Mouse (Mus musculus) splenic B cell, adult 2 months (primary cell): ENCODE data around the gene Aldh4a1.

Experiments
- DNase-seq: peaks from one replicate; pipeline ENCODE4 v3.0.0-alpha.2; 2011; ENCODE audit warnings: low read depth, low spot score
- H3K27me3 ChIP-seq: 2 replicates; pipeline ENCODE4 v1.6.1; 2012; ENCODE audit warnings: mild to moderate bottlenecking, low read length, moderate library complexity, mixed read lengths; ENCODE audit not compliant: control insufficient read depth, poor library complexity, insufficient read depth, severe bottlenecking
- H3K36me3 ChIP-seq: 2 replicates; pipeline ENCODE4 v1.6.1; 2012; ENCODE audit warnings: mild to moderate bottlenecking, low read length, moderate library complexity, mixed read lengths; ENCODE audit not compliant: control insufficient read depth, poor library complexity, insufficient read depth, severe bottlenecking

Aldh4a1 gene

DNA sequence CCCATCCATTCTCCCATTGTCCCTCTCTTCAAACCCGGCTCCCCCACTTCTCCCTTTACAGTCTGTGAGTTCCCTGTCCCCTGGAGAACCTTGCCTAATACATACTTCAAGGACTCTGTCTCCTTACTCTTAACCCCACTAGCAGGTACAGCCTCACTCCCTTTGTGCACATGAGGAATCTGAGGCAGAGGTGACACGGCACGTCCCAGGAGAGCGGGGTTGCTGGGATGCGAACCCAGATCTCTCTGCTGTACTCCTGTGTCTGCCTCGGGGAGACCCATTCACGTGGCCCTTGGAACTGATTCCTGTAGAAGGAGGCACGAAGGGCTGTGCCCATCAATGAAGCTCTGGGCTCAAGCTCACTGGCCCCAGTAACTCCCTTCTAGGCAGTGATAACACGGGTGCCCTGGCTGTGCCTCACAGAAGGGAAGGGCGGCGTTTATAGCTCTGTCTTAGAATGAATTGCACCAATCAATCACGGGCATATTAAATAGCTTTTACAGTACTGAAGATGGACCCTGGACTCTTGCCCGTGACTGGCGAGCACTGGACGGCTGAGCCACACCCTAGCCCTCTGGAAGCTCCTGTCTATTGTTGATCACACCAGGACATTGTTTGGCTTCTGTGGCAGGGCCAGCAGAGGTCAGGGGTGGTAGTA is 27.5 kb downstream of the Aldh4a1 start:
- DNase-seq = no peak
- no peaks in the 10 kb centered on the region; the same call in 1 of the 2 replicates for H3K36me3 ChIP-seq
- H3K27me3 ChIP-seq = no peaks in the 10 kb centered on the region

DNA sequence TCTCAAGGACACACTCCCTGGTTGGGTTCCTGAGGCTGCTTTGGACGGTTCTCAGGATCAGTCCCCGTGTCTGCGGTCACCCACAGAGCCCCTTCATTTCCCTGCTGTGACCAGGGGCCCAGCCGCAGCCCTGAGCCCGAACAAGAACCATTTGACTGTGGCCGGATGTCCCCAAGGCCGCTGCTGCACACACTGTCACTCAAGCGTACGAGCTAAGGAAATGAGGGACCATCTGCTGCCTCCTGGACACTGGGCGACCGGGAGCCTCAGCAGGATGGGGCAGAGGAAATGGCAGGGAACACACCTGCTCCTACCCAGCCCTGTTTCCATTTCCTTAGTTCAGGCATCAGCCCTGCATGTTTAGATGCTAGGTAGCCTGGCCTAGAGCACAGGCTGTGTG is 28.2 kb downstream of the Aldh4a1 start:
- no peaks in the 10 kb centered on the region for H3K27me3 ChIP-seq
- no peak for DNase-seq
- no peaks in the 10 kb centered on the region; the same call in 1 of the 2 replicates for H3K36me3 ChIP-seq

DNA sequence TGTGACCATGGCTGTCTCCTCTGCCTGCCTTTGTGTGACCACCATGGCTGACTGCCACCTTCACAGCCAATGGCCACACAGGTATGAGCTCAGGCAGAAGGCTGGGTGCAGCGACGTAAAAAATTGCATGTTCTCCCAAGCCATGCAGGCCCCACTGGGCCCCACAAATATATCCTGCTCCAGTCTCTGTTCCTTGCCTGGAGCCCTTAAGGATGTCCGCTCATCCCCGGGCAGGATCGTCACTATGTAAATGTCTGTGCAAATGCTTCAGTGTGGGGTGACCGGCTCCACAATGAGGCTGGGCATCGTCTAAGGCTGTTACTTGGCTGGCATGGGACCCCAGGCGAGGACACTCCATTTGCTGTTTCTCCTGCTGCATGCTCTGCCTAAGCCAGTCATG is 30.6 kb downstream of the Aldh4a1 start, which contains the start of gene Tas1r2:
Gene Tas1r2, plus strand, starts transcription at position 301 of the 400 bp plus-strand sequence.
- no peak for DNase-seq
- Histone ChIP-seq H3K27me3 (no peaks in the 10 kb centered on the region), H3K36me3 (no peaks in the 10 kb centered on the region; the same call in 1 of the 2 replicates)

DNA sequence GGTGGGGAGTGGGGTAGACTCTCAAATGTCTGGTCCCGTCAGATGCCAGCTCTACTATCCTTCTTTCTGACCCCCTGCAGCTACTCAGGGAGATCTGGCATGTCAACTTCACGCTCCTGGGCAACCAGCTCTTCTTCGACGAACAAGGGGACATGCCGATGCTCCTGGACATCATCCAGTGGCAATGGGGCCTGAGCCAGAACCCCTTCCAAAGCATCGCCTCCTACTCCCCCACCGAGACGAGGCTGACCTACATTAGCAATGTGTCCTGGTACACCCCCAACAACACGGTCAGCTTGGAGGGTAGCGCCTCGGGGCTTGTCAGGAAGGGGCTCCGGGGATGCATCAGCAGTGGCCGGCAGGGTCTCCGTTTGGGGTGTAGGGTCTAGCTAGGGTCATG is 39.2 kb downstream of the Aldh4a1 start:
- no peaks in the 10 kb centered on the region for H3K36me3 ChIP-seq
- DNase-seq = no peak
- no peaks in the 10 kb centered on the region for H3K27me3 ChIP-seq

DNA sequence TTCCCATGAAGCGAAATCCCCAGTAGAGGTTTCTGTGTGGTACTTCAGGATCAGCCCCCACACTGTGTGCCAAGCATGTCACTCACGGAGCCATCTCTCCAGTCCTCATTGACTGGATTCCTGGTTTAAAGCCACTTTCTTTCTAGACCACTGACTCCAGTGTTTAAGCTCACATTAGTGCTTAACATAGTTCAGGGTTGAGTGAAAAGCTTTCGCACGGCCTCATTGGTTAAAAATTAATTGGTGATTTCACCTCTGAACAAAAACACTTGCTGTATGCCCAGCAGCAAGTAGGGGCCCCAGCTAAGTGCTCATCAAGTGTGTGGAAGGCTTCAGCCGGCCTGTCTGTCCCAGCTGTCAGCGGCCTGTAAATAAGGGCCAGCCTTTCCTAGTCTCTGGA is 45.0 kb downstream of the Aldh4a1 start:
- H3K27me3 ChIP-seq = no peaks in the 10 kb centered on the region
- H3K36me3 ChIP-seq = no peaks in the 10 kb centered on the region
- DNase-seq = no peak

DNA sequence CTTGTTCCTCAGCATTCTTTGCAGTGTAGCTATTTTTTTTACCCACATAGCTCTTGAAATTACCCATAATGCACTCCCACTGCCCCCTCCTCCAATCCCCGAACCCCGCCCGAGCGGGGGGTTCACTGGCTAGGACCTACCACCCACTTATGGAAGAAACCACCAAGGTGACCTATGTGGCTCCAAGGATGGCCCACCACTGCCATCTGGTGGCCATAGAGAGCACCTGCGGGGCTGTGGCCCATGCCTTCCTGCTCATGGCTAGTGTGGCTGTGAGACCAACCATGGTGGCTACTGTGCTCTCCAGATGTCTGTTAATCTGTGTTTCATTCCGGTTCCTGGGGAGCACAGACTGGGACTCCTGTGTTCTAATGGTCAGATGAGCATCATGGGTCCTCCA is 47.2 kb downstream of the Aldh4a1 start:
- Histone ChIP-seq H3K36me3 (no peaks in the 10 kb centered on the region), H3K27me3 (no peaks in the 10 kb centered on the region)
- peak; percentile 76 for DNase-seq

DNA sequence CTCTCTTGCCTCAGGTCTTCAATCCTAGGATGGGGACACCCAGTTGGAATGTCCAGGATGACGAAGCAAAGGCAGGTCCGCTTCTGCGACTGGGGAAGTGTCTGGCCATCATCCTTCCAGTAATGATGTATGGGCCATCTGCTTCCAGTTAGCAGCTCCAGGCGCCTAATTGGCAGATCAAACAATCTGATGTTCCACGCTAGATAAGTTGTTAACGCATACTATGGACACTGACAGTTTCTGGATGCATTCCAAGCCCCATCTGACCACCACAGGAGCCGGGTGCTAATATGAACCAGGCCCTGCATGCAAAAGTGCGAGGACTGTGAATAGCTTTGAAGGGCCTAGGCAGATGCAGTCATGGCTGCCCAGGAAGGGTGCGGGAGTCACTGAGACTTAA is 53.0 kb downstream of the Aldh4a1 start:
- H3K27me3 ChIP-seq = no peaks in the 10 kb centered on the region
- no peak for DNase-seq
- no peaks in the 10 kb centered on the region for H3K36me3 ChIP-seq

DNA sequence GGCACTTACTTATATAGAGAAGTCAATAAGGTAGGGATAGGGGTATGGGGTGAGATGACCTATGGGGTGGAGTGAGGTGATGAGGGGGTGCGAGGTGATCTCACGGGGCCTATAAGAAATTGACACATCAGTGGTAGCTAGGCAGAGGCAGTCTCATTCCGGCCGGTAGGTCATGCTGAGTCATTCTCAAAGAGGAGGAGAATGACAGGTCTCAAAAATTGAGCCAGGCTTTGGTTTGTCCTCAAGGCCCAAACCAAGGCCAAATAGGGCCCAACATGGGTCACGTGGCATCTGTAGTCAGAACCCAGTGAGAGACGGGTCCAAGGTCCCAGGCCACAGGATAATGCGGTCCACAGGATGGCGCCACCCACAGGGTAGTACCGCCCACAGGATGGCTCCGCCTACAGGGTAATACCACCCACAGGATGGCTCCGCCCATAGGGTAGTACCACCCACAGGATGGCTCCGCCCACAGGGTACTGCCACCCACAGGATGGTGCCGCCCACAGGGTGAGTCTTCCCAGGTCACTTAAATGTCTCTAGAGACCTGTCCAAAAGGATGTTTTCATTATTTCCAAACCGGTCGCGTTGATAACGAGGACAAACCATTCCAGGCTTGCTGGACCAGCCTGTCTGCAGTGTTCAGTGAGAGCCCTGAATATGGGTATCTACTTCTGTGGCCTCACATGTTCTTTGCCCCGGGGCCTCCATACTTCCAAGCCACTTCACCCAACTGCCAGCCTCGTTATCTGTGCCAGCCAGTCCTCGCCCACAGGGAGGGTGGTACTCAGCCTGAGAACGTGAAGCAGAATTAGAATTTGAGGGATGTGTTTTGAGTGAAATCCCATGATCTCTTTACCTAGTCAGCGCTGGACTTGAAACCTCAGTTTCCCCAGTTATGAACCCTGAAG is 61.3 kb downstream of the Aldh4a1 start:
- Histone ChIP-seq H3K36me3 (no peaks in the 10 kb centered on the region), H3K27me3 (no peaks in the 10 kb centered on the region)
- DNase-seq = peak; percentile 7

DNA sequence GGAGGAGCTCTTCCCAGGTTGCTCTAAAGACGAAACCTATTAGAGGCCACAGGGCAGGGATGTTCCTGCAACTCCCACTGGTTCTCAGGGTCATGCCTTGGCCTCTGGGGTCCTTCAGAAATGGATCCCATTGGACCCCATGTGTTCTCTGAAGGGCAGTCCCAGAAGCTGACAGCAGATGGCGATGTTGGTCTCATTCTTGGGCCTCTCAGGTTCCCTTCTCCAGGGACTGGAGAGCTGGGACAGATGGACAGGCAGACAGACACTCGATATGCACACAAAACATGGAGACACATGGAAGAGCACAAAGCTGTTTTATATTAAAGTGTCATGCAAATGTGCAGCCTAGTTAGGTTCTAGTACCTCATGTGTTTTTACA is 62.0 kb downstream of the Aldh4a1 start:
- peak; percentile 72 for DNase-seq
- H3K27me3 ChIP-seq = no peaks in the 10 kb centered on the region
- no peaks in the 10 kb centered on the region for H3K36me3 ChIP-seq

DNA sequence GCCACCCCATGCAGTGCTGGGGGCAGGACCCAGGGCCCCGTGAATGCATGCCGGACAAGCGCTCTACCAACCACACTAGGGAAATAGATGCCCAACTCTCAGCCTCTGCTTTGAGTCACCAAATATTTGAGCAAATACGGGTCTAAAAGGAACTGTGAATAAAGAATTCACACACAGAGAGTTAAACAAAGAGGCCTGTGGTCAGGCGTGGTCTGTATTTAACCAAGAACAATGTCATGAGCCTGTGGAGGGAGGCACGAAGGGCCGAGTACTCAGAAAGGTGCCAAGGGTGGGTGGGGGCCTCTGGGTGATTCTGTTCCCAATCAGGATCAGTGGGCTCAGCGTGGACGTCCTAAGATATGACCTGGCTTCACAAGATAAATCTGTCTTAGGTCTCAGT is 65.4 kb downstream of the Aldh4a1 start:
- no peak for DNase-seq
- Histone ChIP-seq H3K27me3 (no peaks in the 10 kb centered on the region), H3K36me3 (no peaks in the 10 kb centered on the region)

DNA sequence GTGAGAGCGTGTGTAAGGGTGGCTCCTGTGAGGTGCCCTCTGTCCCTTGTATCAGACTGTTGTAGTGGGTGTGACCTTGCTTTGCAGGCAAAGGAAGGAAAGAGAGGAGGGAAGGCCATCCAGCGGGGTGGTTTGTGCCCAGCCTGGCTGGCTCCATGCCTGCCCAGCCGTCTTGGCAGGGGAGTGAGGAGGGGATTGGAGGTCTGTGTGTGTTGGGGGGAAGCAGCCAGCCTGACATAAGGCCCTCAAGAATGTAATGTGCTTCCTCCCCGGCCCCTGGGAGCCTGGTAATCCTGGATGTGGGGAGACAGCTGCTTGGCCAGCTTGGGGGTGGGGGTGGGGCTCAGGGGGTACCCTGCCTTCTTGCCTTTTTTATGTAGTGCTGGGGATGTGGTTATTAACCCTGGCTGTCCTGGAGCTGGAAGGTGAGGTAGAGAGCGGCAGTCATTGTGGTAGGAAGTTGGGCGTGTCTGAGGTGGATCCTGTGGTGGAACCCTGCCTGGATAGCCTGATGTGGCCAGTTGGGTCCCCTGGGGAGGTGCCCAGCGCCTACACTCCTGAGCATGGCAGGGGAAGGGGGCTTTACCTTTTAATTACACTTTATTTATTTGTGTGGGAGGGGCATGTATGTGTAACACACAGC is 67.1 kb downstream of the Aldh4a1 start:
- H3K27me3 ChIP-seq = no peaks in the 10 kb centered on the region

DNA sequence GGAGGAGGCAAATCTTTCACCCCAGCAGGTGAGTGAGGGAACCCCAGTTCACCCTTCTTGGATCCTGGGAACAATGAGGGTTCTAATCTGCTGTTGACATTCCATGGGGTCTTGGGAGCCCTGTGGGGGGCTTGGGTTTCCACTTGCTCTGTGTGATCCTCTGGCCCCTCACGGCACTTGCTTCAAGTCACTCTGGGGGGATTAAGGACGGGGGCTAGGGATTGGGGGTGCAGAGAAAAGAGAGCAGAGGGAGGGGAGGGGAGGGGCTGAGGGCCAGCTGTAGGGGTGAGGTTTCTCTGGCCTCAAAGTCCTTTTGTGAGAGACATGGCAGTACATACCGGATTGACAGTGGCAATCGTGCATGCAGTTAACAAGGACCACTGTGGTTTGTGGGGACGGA is 70.6 kb downstream of the Aldh4a1 start:
- no peak for DNase-seq
- Histone ChIP-seq H3K27me3 (no peaks in the 10 kb centered on the region), H3K36me3 (no peaks in the 10 kb centered on the region)

More for the DNA sequence above, 67.1 kb downstream of the Aldh4a1 start:
- no peak for DNase-seq
- H3K36me3 ChIP-seq = no peaks in the 10 kb centered on the region

DNA sequence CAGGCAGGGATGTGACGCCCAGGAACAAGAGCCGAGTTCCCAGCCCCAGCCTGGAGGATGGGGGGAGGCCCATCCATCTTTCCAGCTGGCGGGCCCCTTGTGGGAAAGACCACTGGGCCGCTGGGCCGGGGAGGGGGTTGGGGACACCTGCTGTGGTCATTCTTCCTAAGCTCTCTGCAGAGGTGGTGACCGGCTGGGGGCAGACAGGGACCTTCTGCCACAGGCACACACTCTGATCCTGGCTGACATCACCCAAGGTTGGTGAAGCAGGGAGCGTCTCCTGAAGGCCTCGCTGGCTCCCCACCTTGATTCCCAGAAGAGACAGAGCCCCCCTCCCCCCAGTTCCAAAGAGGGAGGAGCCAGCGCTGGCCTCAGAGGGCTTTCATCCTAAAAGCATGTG is 75.1 kb downstream of the Aldh4a1 start:
- Histone ChIP-seq H3K27me3 (no peaks in the 10 kb centered on the region), H3K36me3 (no peaks in the 10 kb centered on the region)
- no peak for DNase-seq

DNA sequence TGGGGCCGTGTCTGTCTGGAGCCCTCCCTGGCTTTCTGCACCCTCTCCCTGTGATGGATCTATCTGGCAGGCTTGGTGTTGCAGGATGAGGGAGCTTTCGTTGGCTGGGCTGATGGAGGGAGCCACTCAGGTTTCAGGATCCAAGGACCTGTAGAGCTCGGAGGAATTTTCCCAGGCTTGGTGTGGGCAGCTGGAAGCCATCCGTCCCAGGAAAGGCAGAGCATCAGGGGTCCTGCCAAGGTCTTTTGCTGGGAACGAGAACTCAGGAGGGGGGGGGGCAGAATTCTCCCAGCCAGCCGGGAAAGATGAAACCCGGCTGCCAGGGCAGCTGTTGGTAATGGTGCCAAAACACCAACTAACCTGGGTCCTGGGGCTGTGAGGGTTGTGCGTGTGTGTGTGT is 75.9 kb downstream of the Aldh4a1 start:
- no peaks in the 10 kb centered on the region for H3K27me3 ChIP-seq
- DNase-seq = no peak
- H3K36me3 ChIP-seq = no peaks in the 10 kb centered on the region
